Mouse (Mus musculus): ENCODE measurements around the gene Nlgn3.

DNA sequence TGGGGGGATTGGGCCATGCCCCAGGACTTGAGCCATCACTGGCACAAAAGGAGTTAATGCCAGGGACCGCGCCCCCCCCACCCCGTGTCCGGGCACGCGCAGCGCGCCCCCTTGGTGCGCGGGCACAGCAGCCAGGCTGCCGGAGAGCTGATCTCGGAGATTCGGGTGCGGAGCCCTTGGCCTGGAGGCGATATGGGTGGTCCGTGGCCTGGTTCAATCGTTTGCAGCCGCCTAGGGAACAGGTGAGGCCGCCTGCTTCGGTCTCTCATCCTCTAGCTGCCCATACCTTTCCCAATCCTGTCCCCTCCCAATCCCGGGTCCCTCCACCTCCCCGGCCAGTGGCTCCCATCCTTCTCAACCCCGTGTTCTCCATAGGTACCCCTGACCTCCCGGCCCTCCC is at the start of gene Nlgn3:
- TF ChIP-seq CTCF (IDR thresholded peaks at IDR 0.05; ENCODE audit: insufficient read depth, low read depth, low read length) (no peak), POLR2A (IDR thresholded peaks at IDR 0.05; ENCODE audit: insufficient read depth, low read depth, low read length) (peak; percentile 61; the same call in 1 of the 2 replicates)
